ENCODE assay signal across 9 mouse cellular contexts in genomic region chr2:173338671-173339070, GRCm38 (mm10).
DNase-seq lines count a peak whose midpoint lies in the region; ATAC-seq and TF ChIP-seq lines count a peak whose summit lies in the region.
"Had no signal": no experiment of that assay in that cellular context is flagged by ENCODE, and none has a peak within 500 bp of the region (broad histone marks: within the 10 kb centered on the region; RNA-seq: fewer than 3 reads in every experiment).

No protein-coding gene starts in this region.

- 38% methylated on average over 5 of the region's 5 CpGs for WGBS in midbrain, postnatal 0 days
- WGBS in midbrain, embryonic 16.5 days = 32% methylated on average over 5 of the region's 5 CpGs
- WGBS in kidney, postnatal 0 days = 38% methylated on average over 5 of the region's 5 CpGs
- WGBS in small intestine, adult 2 months = 73% methylated on average over 5 of the region's 5 CpGs
- 63% methylated on average over 5 of the region's 5 CpGs for WGBS in liver, postnatal 0 days (ENCODE audit: insufficient replicate concordance)

- TF ChIP-seq POLR2A in small intestine, adult 2 months (IDR thresholded peaks at IDR 0.05; ENCODE audit: low read depth, low read length) = no peak

- no peak overlapping the region for H3K27ac ChIP-seq in midbrain, postnatal 0 days (ENCODE audit: low read depth, low read length)
- H3K27ac ChIP-seq in midbrain, embryonic 16.5 days (ENCODE audit: low read length) = no peak overlapping the region
- 0 out of 2 replicates have a peak overlapping the region, but pooled peaks have one; percentile 26 for H3K27ac ChIP-seq in kidney, postnatal 0 days
- peak overlapping the region; percentile 16 for H3K27ac ChIP-seq in small intestine, adult 2 months (ENCODE audit: insufficient read depth, low read depth, low read length)
- H3K27ac ChIP-seq in liver, postnatal 0 days (ENCODE audit: low read depth) = no peak overlapping the region

- peak; percentile 16 for DNase-seq in midbrain, postnatal 0 days (ENCODE audit: low spot score)
- peak; percentile 84 to 88 for DNase-seq in heart, adult 18-20 months
- DNase-seq in kidney, postnatal 0 days (ENCODE audit: low spot score) = peak; percentile 76
- no peak for DNase-seq in liver, postnatal 0 days
- no peak for DNase-seq in left cerebral cortex, postnatal 4 days

- H3K9ac ChIP-seq in midbrain, postnatal 0 days (replicated peaks; ENCODE audit: low read length, poor library complexity, severe bottlenecking) = no peak overlapping the region
- no peak overlapping the region for H3K9ac ChIP-seq in midbrain, embryonic 16.5 days (ENCODE audit: low read depth, low read length)
- no peak overlapping the region for H3K9ac ChIP-seq in kidney, postnatal 0 days (ENCODE audit: low read depth, low read length)
- H3K9ac ChIP-seq in liver, postnatal 0 days (replicated peaks) = no peak overlapping the region

- ATAC-seq in midbrain, postnatal 0 days (ENCODE audit: low FRiP score) = no peak
- ATAC-seq in midbrain, embryonic 16.5 days = no peak
- ATAC-seq in kidney, postnatal 0 days (replicated peaks; ENCODE audit: low FRiP score, low read depth) = no peak
- ATAC-seq in granulocyte monocyte progenitor cell, adult 5-6 weeks (replicated peaks; ENCODE audit: poor library complexity, severe bottlenecking) = no peak
- ATAC-seq in liver, postnatal 0 days = no peak
- ATAC-seq: Patski had no signal

- H3K9me3 ChIP-seq in midbrain, postnatal 0 days (ENCODE audit: low read length) = no peaks in the 10 kb centered on the region
- no peaks in the 10 kb centered on the region for H3K9me3 ChIP-seq in midbrain, embryonic 16.5 days (replicated peaks; ENCODE audit: control insufficient read depth, low read length, poor library complexity, severe bottlenecking)
- H3K9me3 ChIP-seq in kidney, postnatal 0 days (replicated peaks; ENCODE audit: low read length) = no peaks in the 10 kb centered on the region
- no peaks in the 10 kb centered on the region for H3K9me3 ChIP-seq in liver, postnatal 0 days (ENCODE audit: low read length)

- TF ChIP-seq EP300 in liver, postnatal 0 days (IDR thresholded peaks at IDR 0.05; ENCODE audit: low read depth) = no peak

- H3K27me3 ChIP-seq in midbrain, postnatal 0 days (ENCODE audit: insufficient read depth, low read length) = no peaks in the 10 kb centered on the region
- H3K27me3 ChIP-seq in midbrain, embryonic 16.5 days (ENCODE audit: control insufficient read depth, insufficient read depth, low read depth, low read length) = no peaks in the 10 kb centered on the region
- H3K27me3 ChIP-seq in kidney, postnatal 0 days (ENCODE audit: insufficient read depth, low read length) = no peaks in the 10 kb centered on the region
- no peaks in the 10 kb centered on the region for H3K27me3 ChIP-seq in small intestine, adult 2 months (ENCODE audit: control insufficient read depth, insufficient read depth, low read length)
- H3K27me3 ChIP-seq in liver, postnatal 0 days (ENCODE audit: insufficient read depth, low read length) = 0 out of 2 replicates have a peak, but pooled peaks cover 4% of the 10 kb centered on the region
- H3K27me3 ChIP-seq: Patski had no signal

- no peak for TF ChIP-seq CTCF in midbrain, postnatal 0 days (IDR thresholded peaks at IDR 0.05)
- TF ChIP-seq CTCF in kidney, postnatal 0 days (IDR thresholded peaks at IDR 0.05; ENCODE audit: low read depth) = no peak
- TF ChIP-seq CTCF in small intestine, adult 2 months (IDR thresholded peaks at IDR 0.05; ENCODE audit: extremely low read depth, insufficient read length, insufficient replicate concordance, low read depth, low read length) = no peak
- no peak for TF ChIP-seq CTCF in liver, postnatal 0 days (IDR thresholded peaks at IDR 0.05; ENCODE audit: low read depth)

- H3K4me1 ChIP-seq in midbrain, postnatal 0 days (ENCODE audit: insufficient read depth, low read length) = peaks cover 8% of the 10 kb centered on the region
- peaks cover 41% of the 10 kb centered on the region for H3K4me1 ChIP-seq in midbrain, embryonic 16.5 days (ENCODE audit: control insufficient read depth, insufficient read depth, low read length)
- peaks cover 35% of the 10 kb centered on the region for H3K4me1 ChIP-seq in kidney, postnatal 0 days (replicated peaks; ENCODE audit: insufficient read depth, low read length)
- H3K4me1 ChIP-seq in small intestine, adult 2 months (ENCODE audit: control insufficient read depth, insufficient read depth, insufficient read length, low read length) = no peaks in the 10 kb centered on the region; the same call in 1 of the 2 replicates
- H3K4me1 ChIP-seq in liver, postnatal 0 days (ENCODE audit: insufficient read depth) = 0 out of 2 replicates have a peak, but pooled peaks cover 3% of the 10 kb centered on the region

- no peak overlapping the region for H3K4me3 ChIP-seq in midbrain, postnatal 0 days (ENCODE audit: low read depth, low read length)
- H3K4me3 ChIP-seq in midbrain, embryonic 16.5 days (ENCODE audit: low read depth, low read length) = no peak overlapping the region
- no peak overlapping the region for H3K4me3 ChIP-seq in kidney, postnatal 0 days (replicated peaks; ENCODE audit: low read depth, low read length)
- H3K4me3 ChIP-seq in small intestine, adult 2 months (ENCODE audit: low read depth, low read length) = no peak overlapping the region
- H3K4me3 ChIP-seq in liver, postnatal 0 days (ENCODE audit: low read depth, low read length) = no peak overlapping the region

- H3K36me3 ChIP-seq in midbrain, postnatal 0 days (ENCODE audit: insufficient read depth, low read length) = no peaks in the 10 kb centered on the region
- no peaks in the 10 kb centered on the region for H3K36me3 ChIP-seq in midbrain, embryonic 16.5 days (ENCODE audit: control insufficient read depth, insufficient read depth, low read length)
- no peaks in the 10 kb centered on the region for H3K36me3 ChIP-seq in kidney, postnatal 0 days (ENCODE audit: insufficient read depth, low read length)
- H3K36me3 ChIP-seq in small intestine, adult 2 months (ENCODE audit: control insufficient read depth, insufficient read depth, low read length) = no peaks in the 10 kb centered on the region
- H3K36me3 ChIP-seq in liver, postnatal 0 days (replicated peaks; ENCODE audit: insufficient read depth, low read length) = no peaks in the 10 kb centered on the region

- intact Hi-C loops in left cerebral cortex, postnatal 4 days (cut with DNase I) = no loop called here

- no peak overlapping the region for H3K4me2 ChIP-seq in midbrain, postnatal 0 days (ENCODE audit: low read depth, low read length, poor library complexity, severe bottlenecking)
- no peak overlapping the region for H3K4me2 ChIP-seq in midbrain, embryonic 16.5 days (ENCODE audit: low read length)
- no peak overlapping the region for H3K4me2 ChIP-seq in kidney, postnatal 0 days (ENCODE audit: low read length)
- no peak overlapping the region for H3K4me2 ChIP-seq in liver, postnatal 0 days (ENCODE audit: low read depth, low read length)

Comparison
In these comparisons a context has a peak if more than half of its experiments do, and no peak if none do; other contexts are left out.
1. DNase-seq: peak in midbrain, postnatal 0 days (single experiment), heart, adult 18-20 months (2 of 2) and kidney, postnatal 0 days (single experiment); none in liver, postnatal 0 days (single experiment) and left cerebral cortex, postnatal 4 days (single experiment).
2. H3K27ac ChIP-seq: peak in kidney, postnatal 0 days (single experiment) and small intestine, adult 2 months (single experiment); none in midbrain, postnatal 0 days (single experiment), midbrain, embryonic 16.5 days (single experiment) and liver, postnatal 0 days (single experiment).